Mouse (Mus musculus): ENCODE results near the gene Scp2d1.
"Not testable (repeated sequence)": the region's sequence is repeated elsewhere in the genome, so short reads cannot be mapped to it uniquely, and the experiment has no call there.

DNA sequence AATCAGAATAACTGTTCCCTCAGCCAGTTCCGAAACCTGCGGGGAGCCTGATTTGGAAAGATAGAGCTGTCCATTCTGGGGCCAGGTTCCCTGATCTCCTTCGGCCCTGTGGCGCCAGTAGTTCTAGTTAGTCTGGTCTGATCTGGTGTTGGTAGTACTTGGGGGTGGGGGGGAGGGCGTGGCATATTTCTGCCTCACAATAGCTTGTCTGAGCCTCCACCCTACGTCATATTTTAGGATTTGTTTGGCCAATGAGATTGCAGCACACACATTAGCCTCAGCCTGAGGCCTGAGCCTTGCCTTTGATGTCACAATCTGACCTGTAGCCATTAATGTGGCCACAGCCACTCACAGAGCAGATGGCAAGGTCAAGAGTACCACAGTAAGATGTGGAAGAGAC, at the start of gene Scp2d1:
- TF ChIP-seq CTCF (IDR thresholded peaks at IDR 0.05); POLR2A (IDR thresholded peaks at IDR 0.05; ENCODE audit: insufficient read depth, low read depth, low read length); EP300 (IDR thresholded peaks at IDR 0.05; ENCODE audit: insufficient read depth, low read depth, low read length): not testable (repeated sequence)
